Mouse (Mus musculus): ENCODE data around the gene Fnip2. TPM values are rescaled to one million over a fixed set of nuclear protein-coding genes. Genes with fewer than 3 reads are reported as not detected.

Fnip2 gene
- polyA plus RNA-seq, 1 experiment from 2014 or later: 7.3 TPM

DNA sequence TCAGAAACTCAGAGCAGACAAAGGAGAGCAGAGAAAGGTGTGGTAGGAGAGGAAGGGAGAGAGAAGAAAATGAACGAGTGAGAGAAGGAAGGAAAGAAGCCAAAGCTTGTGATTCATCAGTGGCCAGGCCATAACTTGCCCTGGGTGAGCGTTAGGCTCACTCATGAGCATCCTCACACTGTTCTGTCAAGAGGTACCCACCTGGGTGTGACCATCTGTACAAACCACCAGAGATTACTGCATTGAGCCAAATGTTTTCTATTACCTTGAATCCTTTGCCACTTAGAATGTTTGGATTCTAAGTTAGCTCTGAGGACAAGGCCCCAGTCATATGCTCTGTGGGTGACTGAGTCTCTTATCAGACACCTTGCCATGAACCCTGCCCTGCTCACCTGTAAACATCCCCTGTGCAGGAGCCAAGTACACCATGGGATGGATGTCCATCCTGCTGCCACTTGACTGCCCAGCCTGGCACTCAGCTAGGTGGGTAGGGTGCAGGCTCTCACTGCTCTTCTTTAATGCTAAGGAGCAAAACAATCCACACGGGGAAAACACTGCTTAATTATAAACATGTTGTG lies 29.9 kb downstream of the Fnip2 start:
- no peaks in the 10 kb centered on the region for H3K27me3 ChIP-seq
- no peaks in the 10 kb centered on the region for H3K4me1 ChIP-seq
- no peaks in the 10 kb centered on the region for H3K9me3 ChIP-seq
- 75% methylated on average over 3 of the region's 3 CpGs for whole genome bisulfite sequencing
- H3K4me2 ChIP-seq: no peak overlapping the region
- H3K9ac ChIP-seq: no peak overlapping the region
- no peak overlapping the region for H3K27ac ChIP-seq
- ATAC-seq (ENCODE audit: low FRiP score): no peak
- no peak overlapping the region for H3K4me3 ChIP-seq (replicated peaks)
- no peaks in the 10 kb centered on the region for H3K36me3 ChIP-seq (replicated peaks)

DNA sequence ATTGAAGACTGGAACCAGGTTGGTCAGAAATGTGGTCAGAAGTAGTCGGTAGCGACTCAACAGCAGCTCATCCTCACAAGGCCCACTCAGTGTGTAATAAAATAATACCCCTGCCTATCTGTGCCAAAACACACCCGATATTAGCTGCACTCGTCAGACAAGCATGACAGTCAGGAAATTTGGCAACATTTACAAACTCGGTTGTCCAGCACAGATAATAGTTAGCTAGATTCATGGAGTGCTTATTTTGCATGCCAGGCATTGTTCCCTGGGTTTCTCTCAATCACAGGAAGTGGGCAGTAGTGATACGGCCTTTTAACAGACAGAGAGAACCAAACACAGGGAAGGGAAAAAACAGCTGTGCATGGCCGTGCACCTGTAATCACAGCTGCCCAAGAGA lies 30.6 kb downstream of the Fnip2 start:
- Histone ChIP-seq H3K9ac (no peak overlapping the region), H3K27ac (no peak overlapping the region), H3K27me3 (no peaks in the 10 kb centered on the region), H3K36me3 (replicated peaks) (no peaks in the 10 kb centered on the region), H3K4me3 (replicated peaks) (no peak overlapping the region), H3K4me1 (no peaks in the 10 kb centered on the region), H3K4me2 (no peak overlapping the region), H3K9me3 (no peaks in the 10 kb centered on the region)
- ATAC-seq (ENCODE audit: low FRiP score): no peak
- WGBS: 93% methylated on average over 7 of the region's 7 CpGs

DNA sequence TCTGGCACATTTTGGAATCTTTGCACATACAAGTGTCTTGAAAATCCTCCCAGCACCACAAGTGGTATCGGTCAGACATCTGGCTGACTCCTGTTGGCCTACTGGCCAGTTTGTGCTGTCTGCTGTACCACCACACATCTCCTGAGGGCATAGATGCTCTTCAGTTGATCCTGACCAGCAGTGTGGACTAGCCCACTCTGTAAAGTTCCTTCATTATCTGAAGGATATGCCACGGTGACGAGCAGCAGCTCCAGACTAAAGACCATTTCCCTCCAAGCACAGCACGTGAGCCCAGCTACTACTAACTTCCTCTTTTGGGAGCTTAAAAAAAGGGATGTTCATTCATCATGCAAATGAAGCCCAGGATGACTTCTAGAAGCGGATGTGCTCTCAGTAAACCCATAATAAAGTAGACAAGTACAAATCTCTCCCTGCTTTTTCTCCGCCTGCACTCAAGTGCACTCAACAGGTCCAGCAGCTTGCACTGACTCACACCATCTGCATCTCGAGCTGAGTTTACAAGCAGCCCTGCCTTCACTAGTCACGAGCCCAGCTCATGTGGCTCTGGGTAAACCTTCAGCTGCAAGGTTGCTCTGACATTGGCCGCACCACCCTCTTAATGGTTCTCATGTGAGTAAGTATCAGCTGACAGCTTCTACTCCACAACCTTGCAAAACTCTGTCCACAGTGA lies 35.9 kb downstream of the Fnip2 start:
- H3K27me3 ChIP-seq: no peaks in the 10 kb centered on the region
- H3K4me2 ChIP-seq: no peak overlapping the region
- H3K27ac ChIP-seq: no peak overlapping the region
- H3K4me3 ChIP-seq (replicated peaks): no peak overlapping the region
- H3K9ac ChIP-seq: no peak overlapping the region
- peaks cover 6% of the 10 kb centered on the region; the same call in 1 of the 2 replicates for H3K4me1 ChIP-seq
- no peaks in the 10 kb centered on the region for H3K36me3 ChIP-seq (replicated peaks)
- no peak for ATAC-seq (ENCODE audit: low FRiP score)
- no peaks in the 10 kb centered on the region for H3K9me3 ChIP-seq
- WGBS: 82% methylated on average over 9 of the region's 9 CpGs

DNA sequence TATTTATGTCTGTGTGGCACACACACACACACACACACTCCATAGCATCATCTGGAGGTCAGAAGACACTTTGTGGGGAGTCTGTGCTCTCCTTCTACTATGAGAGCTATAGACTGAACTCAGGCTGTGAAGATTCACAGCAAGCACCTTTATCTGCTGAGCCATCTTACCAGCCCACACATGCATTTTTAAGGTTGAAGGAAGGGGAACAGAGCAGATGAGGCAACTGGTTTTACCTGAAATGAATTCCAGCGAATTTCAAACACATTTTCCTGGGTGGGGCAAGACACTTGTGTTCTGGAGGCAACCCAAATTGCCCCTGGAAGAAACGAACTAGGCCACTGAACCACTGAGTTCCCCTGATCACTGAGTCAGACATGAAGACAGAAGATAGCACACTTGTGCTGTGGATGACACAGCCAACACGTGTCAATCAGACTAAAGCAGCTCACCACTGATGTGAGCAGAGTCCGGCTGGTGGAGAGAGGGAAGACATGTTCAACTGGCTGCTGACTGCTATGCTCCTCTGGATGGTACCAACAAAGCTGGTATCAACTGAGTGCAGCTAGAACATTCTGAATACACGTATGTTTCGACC lies 38.0 kb downstream of the Fnip2 start:
- H3K4me3 ChIP-seq (replicated peaks): no peak overlapping the region
- H3K9ac ChIP-seq: no peak overlapping the region
- H3K9me3 ChIP-seq: no peaks in the 10 kb centered on the region
- no peak for ATAC-seq (ENCODE audit: low FRiP score)
- H3K4me1 ChIP-seq: peaks cover 6% of the 10 kb centered on the region; the same call in 1 of the 2 replicates
- no peak overlapping the region for H3K4me2 ChIP-seq
- WGBS: 83% methylated on average over 6 of the region's 6 CpGs
- H3K36me3 ChIP-seq (replicated peaks): no peaks in the 10 kb centered on the region
- H3K27ac ChIP-seq: no peak overlapping the region
- H3K27me3 ChIP-seq: no peaks in the 10 kb centered on the region

DNA sequence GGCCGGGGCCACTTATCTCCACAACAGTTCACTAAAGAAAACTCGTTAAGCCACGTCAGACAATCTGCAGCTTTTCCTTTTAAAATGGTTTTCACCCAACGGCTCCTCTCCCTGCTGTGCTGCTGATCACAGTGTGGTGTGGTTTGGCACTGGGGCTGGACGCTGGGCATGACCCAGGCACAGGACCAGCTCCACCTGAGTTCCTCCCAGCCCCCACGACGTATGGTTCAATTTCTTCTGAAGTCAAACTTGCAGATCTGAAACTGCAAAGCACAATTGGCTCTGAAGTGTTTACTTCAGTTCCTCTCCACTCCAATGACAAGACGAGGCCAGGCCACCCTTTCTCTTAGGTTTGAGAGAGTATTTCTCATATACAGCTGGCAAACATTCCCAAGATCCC lies 39.1 kb downstream of the Fnip2 start:
- H3K27ac ChIP-seq: no peak overlapping the region
- no peaks in the 10 kb centered on the region for H3K9me3 ChIP-seq
- H3K27me3 ChIP-seq: no peaks in the 10 kb centered on the region
- H3K36me3 ChIP-seq (replicated peaks): no peaks in the 10 kb centered on the region
- H3K9ac ChIP-seq: no peak overlapping the region
- WGBS: 33% methylated on average over 8 of the region's 8 CpGs
- H3K4me1 ChIP-seq: peaks cover 6% of the 10 kb centered on the region; the same call in 1 of the 2 replicates
- no peak overlapping the region for H3K4me2 ChIP-seq
- ATAC-seq (ENCODE audit: low FRiP score): no peak
- H3K4me3 ChIP-seq (replicated peaks): no peak overlapping the region

DNA sequence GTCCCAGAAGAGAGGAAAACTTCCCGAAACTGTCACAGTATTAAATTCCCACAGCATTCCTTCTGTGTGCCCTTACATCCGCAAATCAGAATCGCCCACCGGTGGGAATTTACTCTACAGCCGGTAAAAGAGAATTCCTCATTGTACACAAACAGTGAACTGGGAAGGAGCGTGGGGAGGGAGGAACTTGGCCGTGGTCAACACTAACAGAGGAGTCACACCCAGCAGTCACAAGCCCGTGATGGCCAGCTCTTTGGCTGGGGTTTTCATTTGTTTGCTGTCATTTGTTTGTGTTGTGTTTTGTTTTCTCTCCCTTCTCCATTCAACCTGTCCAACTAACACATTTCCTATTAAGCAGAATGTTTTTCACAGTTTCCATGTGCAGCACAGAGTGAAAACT lies 39.7 kb downstream of the Fnip2 start:
- Histone ChIP-seq H3K9ac (no peak overlapping the region), H3K4me2 (no peak overlapping the region), H3K27ac (no peak overlapping the region), H3K36me3 (replicated peaks) (no peaks in the 10 kb centered on the region), H3K27me3 (no peaks in the 10 kb centered on the region), H3K4me3 (replicated peaks) (no peak overlapping the region), H3K4me1 (peaks cover 6% of the 10 kb centered on the region; the same call in 1 of the 2 replicates), H3K9me3 (no peaks in the 10 kb centered on the region)
- ATAC-seq (ENCODE audit: low FRiP score): no peak
- WGBS: 70% methylated on average over 8 of the region's 8 CpGs

DNA sequence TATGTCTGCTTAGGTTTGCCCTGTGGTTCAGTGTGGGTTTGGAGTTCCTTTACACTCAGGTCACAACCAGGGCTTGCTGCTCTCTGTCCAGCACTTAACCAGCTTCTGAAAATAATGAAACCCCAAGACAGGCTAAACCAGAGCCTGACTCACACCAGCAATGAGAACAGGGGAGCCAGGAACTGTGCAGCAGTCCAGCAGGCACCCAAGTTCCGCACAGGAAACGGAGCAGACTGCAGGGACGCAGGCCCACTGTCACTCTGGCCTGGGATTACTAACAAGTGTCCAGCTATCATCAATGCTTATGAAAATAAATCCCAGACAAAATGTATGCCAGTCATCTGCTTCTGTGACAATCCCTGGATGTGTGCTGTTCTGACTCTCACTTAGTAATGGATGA lies 40.1 kb downstream of the Fnip2 start:
- no peak for ATAC-seq (ENCODE audit: low FRiP score)
- H3K9me3 ChIP-seq: no peaks in the 10 kb centered on the region
- no peak overlapping the region for H3K4me2 ChIP-seq
- H3K27ac ChIP-seq: no peak overlapping the region
- no peaks in the 10 kb centered on the region for H3K27me3 ChIP-seq
- no peak overlapping the region for H3K9ac ChIP-seq
- H3K4me3 ChIP-seq (replicated peaks): no peak overlapping the region
- 85% methylated on average over 3 of the region's 3 CpGs for WGBS
- peaks cover 6% of the 10 kb centered on the region; the same call in 1 of the 2 replicates for H3K4me1 ChIP-seq
- no peaks in the 10 kb centered on the region for H3K36me3 ChIP-seq (replicated peaks)

DNA sequence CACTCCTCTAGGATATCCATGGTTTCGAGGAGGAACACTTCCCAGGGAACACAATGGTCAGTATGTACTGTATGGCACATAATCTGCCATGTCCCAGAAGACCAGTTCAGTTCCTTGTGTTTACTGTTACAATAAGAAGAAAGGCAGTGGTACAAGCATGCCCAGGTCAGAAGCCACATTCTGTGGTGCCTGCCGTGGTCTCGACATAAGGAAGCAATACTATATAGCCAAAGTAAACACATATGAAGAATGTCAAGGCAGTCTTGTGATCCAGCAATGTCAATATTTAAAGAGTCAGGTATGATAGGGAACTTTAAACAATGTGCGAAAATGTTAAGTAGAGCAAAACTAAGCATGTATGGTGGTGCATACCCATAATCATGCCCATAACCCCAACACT lies 44.2 kb downstream of the Fnip2 start:
- Histone ChIP-seq H3K27me3 (no peaks in the 10 kb centered on the region), H3K4me1 (peaks cover 19% of the 10 kb centered on the region), H3K27ac (no peak overlapping the region), H3K4me3 (replicated peaks) (no peak overlapping the region), H3K9me3 (no peaks in the 10 kb centered on the region), H3K36me3 (replicated peaks) (no peaks in the 10 kb centered on the region), H3K4me2 (no peak overlapping the region), H3K9ac (no peak overlapping the region)
- WGBS: 90% methylated on average over 4 of the region's 4 CpGs
- ATAC-seq (ENCODE audit: low FRiP score): no peak

DNA sequence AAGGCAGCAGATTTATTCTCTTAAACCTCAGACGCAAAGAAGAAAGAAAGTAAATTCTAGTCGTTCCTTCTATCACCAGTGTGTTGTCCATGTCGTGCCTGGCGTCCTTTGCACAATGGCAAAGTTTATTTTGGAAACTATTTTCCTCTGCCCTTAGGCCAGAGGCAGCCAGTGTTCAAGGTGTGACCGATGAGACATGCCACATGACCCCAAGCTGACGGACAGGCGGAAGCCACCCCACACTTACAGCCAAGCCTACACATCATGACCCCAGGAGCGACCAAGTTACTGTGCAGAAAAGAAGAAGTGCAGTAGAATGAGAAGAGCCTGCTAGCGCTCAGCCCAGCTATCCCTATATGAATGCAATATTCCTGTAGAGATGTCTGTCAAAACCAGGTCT lies 47.7 kb downstream of the Fnip2 start:
- Histone ChIP-seq H3K27me3 (no peaks in the 10 kb centered on the region), H3K4me1 (peaks cover 34% of the 10 kb centered on the region), H3K9ac (no peak overlapping the region), H3K4me2 (no peak overlapping the region), H3K9me3 (no peaks in the 10 kb centered on the region), H3K27ac (no peak overlapping the region), H3K4me3 (replicated peaks) (no peak overlapping the region), H3K36me3 (replicated peaks) (no peaks in the 10 kb centered on the region)
- 82% methylated on average over 9 of the region's 9 CpGs for WGBS
- no peak for ATAC-seq (ENCODE audit: low FRiP score)

DNA sequence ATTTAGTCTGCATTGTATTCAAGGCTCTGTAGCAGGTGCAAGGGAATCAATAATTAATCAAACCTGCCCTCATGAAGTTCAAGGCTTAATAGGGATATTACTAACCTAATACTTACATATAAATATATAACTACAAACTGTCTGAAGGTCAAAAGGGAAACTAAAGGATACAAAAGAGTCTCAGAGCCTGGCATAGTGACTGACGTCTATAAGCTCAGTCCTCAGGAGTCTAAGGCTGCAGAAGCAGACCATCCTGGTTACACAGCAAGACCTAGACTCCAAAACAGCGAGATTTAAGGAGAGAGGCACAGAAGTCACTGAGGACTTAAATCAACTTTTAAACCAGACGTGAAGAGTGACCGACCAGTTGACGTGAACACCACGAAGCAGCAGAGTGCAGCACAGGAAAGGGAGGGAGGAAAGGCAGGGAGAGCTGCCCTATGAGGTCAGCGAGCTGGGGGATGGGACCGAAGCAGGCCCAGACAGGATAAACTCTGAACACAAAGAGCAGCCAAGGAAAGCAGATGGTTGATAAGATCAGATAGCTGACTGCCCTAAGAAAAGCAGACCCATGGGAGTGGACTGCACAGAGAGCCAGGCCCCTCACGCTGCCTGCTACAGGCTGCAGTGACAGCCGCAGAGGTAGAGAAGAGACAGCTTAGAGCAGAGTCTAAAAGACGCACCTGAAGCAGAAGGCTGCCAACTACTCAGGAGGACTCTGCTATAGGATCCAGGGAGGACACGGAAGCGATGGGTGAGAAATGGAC lies 48.7 kb downstream of the Fnip2 start:
- Histone ChIP-seq H3K4me1 (peaks cover 34% of the 10 kb centered on the region), H3K27ac (peak overlapping the region; percentile 65), H3K9me3 (no peaks in the 10 kb centered on the region), H3K36me3 (replicated peaks) (no peaks in the 10 kb centered on the region), H3K4me3 (replicated peaks) (no peak overlapping the region), H3K9ac (no peak overlapping the region), H3K4me2 (no peak overlapping the region), H3K27me3 (no peaks in the 10 kb centered on the region)
- ATAC-seq (ENCODE audit: low FRiP score): peak; percentile 59; the same call in 1 of the 2 replicates
- WGBS: 40% methylated on average over 13 of the region's 13 CpGs

DNA sequence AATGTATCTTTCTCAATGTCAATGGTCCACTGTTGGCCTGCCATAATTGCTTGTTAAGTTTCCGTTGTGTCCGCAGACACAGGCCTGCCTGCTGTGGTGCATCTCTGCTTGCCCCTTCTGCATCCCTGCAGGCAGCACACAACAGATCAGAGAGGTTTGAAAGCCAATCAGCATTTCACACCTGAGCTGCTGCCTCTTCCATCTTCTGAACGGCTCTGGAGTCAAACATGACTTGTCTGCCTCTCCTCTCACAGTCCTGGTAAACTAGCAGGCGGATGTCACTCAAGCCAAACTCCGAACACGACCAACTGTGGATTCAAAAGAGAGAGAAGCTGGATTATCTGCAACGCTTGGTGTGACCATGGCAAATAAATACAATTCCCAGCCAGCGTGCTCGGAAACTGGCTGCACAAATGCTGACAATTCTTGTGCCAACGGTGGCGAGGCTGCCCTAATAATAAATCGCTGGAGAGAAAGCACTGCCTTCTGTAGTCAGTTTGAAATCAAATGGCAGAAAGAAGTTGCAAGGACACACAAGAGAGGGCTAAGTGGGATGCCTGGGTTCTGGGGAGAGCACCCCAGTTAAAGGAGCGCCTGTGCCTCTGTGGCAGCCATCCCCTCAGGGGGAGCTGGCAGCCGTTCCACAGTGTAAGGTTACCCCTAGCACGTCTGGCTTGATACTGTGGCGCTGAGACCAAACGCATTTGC lies 49.6 kb downstream of the Fnip2 start:
- no peak overlapping the region for H3K9ac ChIP-seq
- no peaks in the 10 kb centered on the region for H3K27me3 ChIP-seq
- H3K4me3 ChIP-seq (replicated peaks): no peak overlapping the region
- H3K4me2 ChIP-seq: no peak overlapping the region
- H3K36me3 ChIP-seq (replicated peaks): no peaks in the 10 kb centered on the region
- no peaks in the 10 kb centered on the region for H3K9me3 ChIP-seq
- ATAC-seq (ENCODE audit: low FRiP score): no peak
- peaks cover 34% of the 10 kb centered on the region for H3K4me1 ChIP-seq
- H3K27ac ChIP-seq: 0 out of 2 replicates have a peak overlapping the region, but pooled peaks have one; percentile 25
- WGBS: 69% methylated on average over 17 of the region's 17 CpGs

DNA sequence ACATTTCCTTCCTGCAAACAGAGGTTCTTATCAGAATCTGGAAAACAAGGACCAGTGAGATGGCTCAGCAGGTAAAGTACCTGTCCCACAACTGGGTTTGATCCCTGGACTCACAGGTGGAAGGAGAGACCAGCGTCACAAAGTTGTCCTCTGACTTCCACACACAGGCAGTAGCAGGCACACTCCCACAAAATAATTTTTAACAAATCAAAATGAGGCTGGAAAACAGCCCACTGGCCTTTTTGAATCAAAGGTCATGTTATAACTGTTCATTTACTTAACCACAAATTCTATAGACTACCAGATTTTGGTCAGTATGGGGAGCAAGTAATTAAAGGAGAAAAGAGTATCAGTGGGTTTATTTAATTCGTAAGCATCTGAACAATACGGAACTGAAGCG lies 50.6 kb downstream of the Fnip2 start:
- H3K4me1 ChIP-seq: peaks cover 34% of the 10 kb centered on the region
- no peak overlapping the region for H3K9ac ChIP-seq
- 88% methylated on average over 4 of the region's 4 CpGs for WGBS
- no peak overlapping the region for H3K4me2 ChIP-seq
- H3K4me3 ChIP-seq (replicated peaks): no peak overlapping the region
- H3K36me3 ChIP-seq (replicated peaks): no peaks in the 10 kb centered on the region
- no peaks in the 10 kb centered on the region for H3K27me3 ChIP-seq
- no peak overlapping the region for H3K27ac ChIP-seq
- no peaks in the 10 kb centered on the region for H3K9me3 ChIP-seq
- ATAC-seq (ENCODE audit: low FRiP score): no peak
